Mouse (Mus musculus): ENCODE measurements around the gene Haus3. TPM values are rescaled to one million over a fixed set of nuclear protein-coding genes. Genes with fewer than 3 reads are reported as not detected.

Haus3 gene
- polyA plus RNA-seq, 1 experiment = 2.3 TPM

- Histone ChIP-seq H3K27ac (ENCODE audit: control insufficient read depth, insufficient read depth, low read depth, low read length) (no peak overlapping the region), H3K4me1 (ENCODE audit: control insufficient read depth, insufficient read depth, low read length) (0 out of 2 replicates have a peak, but pooled peaks cover 2% of the 10 kb centered on the region), H3K4me3 (ENCODE audit: control insufficient read depth, low read depth, low read length) (no peak overlapping the region), H3K36me3 (ENCODE audit: control insufficient read depth, insufficient read depth, low read length) (no peaks in the 10 kb centered on the region; the same call in 1 of the 2 replicates), H3K27me3 (ENCODE audit: control insufficient read depth, insufficient read depth, low read length) (no peaks in the 10 kb centered on the region)
- TF ChIP-seq POLR2A (IDR thresholded peaks at IDR 0.05; ENCODE audit: control insufficient read depth, low read depth, low read length) (no peak), CTCF (IDR thresholded peaks at IDR 0.05; ENCODE audit: control insufficient read depth, insufficient read depth, insufficient replicate concordance, low read depth, low read length) (no peak)
These were observed 8.5 kb upstream of the Haus3 start for GRCm38 (mm10) chr5:34177821-34178220.

- no peak for TF ChIP-seq POLR2A (IDR thresholded peaks at IDR 0.05; ENCODE audit: control insufficient read depth, low read depth, low read length)
- TF ChIP-seq CTCF (IDR thresholded peaks at IDR 0.05; ENCODE audit: control insufficient read depth, insufficient read depth, insufficient replicate concordance, low read depth, low read length) = no peak
- Histone ChIP-seq H3K4me1 (ENCODE audit: control insufficient read depth, insufficient read depth, low read length) (0 out of 2 replicates have a peak, but pooled peaks cover 2% of the 10 kb centered on the region), H3K27me3 (ENCODE audit: control insufficient read depth, insufficient read depth, low read length) (no peaks in the 10 kb centered on the region), H3K36me3 (ENCODE audit: control insufficient read depth, insufficient read depth, low read length) (no peaks in the 10 kb centered on the region; the same call in 1 of the 2 replicates), H3K4me3 (ENCODE audit: control insufficient read depth, low read depth, low read length) (no peak overlapping the region), H3K27ac (ENCODE audit: control insufficient read depth, insufficient read depth, low read depth, low read length) (no peak overlapping the region)
These were observed 7.8 kb upstream of the Haus3 start for GRCm38 (mm10) chr5:34177091-34177490.

- Histone ChIP-seq H3K27me3 (ENCODE audit: control insufficient read depth, insufficient read depth, low read length) (no peaks in the 10 kb centered on the region), H3K36me3 (ENCODE audit: control insufficient read depth, insufficient read depth, low read length) (no peaks in the 10 kb centered on the region), H3K27ac (ENCODE audit: control insufficient read depth, insufficient read depth, low read depth, low read length) (no peak overlapping the region), H3K4me1 (ENCODE audit: control insufficient read depth, insufficient read depth, low read length) (0 out of 2 replicates have a peak, but pooled peaks cover under 1% of the 10 kb centered on the region), H3K4me3 (ENCODE audit: control insufficient read depth, low read depth, low read length) (no peak overlapping the region)
- TF ChIP-seq POLR2A (IDR thresholded peaks at IDR 0.05; ENCODE audit: control insufficient read depth, low read depth, low read length) (peak; percentile 28; the same call in 1 of the 2 replicates), CTCF (IDR thresholded peaks at IDR 0.05; ENCODE audit: control insufficient read depth, insufficient read depth, insufficient replicate concordance, low read depth, low read length) (no peak)
These were observed 7.4 kb upstream of the Haus3 start for GRCm38 (mm10) chr5:34176691-34177090.

GRCm38 (mm10) chr5:34175403-34175694 lies 6.0 kb upstream of the Haus3 start:
- TF ChIP-seq CTCF (IDR thresholded peaks at IDR 0.05; ENCODE audit: control insufficient read depth, insufficient read depth, insufficient replicate concordance, low read depth, low read length) (no peak), POLR2A (IDR thresholded peaks at IDR 0.05; ENCODE audit: control insufficient read depth, low read depth, low read length) (no peak)
- Histone ChIP-seq H3K36me3 (ENCODE audit: control insufficient read depth, insufficient read depth, low read length) (no peaks in the 10 kb centered on the region), H3K4me3 (ENCODE audit: control insufficient read depth, low read depth, low read length) (no peak overlapping the region), H3K4me1 (ENCODE audit: control insufficient read depth, insufficient read depth, low read length) (peaks cover 6% of the 10 kb centered on the region), H3K27ac (ENCODE audit: control insufficient read depth, insufficient read depth, low read depth, low read length) (no peak overlapping the region), H3K27me3 (ENCODE audit: control insufficient read depth, insufficient read depth, low read length) (no peaks in the 10 kb centered on the region)

GRCm38 (mm10) chr5:34174550-34175402 lies 5.4 kb upstream of the Haus3 start:
- no peak overlapping the region for H3K27ac ChIP-seq (ENCODE audit: control insufficient read depth, insufficient read depth, low read depth, low read length)
- H3K36me3 ChIP-seq (ENCODE audit: control insufficient read depth, insufficient read depth, low read length) = no peaks in the 10 kb centered on the region
- no peaks in the 10 kb centered on the region for H3K27me3 ChIP-seq (ENCODE audit: control insufficient read depth, insufficient read depth, low read length)

GRCm38 (mm10) chr5:34174021-34174420 lies 4.7 kb upstream of the Haus3 start:
- no peak overlapping the region for H3K27ac ChIP-seq (ENCODE audit: control insufficient read depth, insufficient read depth, low read depth, low read length)
- no peaks in the 10 kb centered on the region for H3K36me3 ChIP-seq (ENCODE audit: control insufficient read depth, insufficient read depth, low read length)
- H3K4me3 ChIP-seq (ENCODE audit: control insufficient read depth, low read depth, low read length) = no peak overlapping the region
- no peak for TF ChIP-seq POLR2A (IDR thresholded peaks at IDR 0.05; ENCODE audit: control insufficient read depth, low read depth, low read length)
- TF ChIP-seq CTCF (IDR thresholded peaks at IDR 0.05; ENCODE audit: control insufficient read depth, insufficient read depth, insufficient replicate concordance, low read depth, low read length) = no peak
- H3K27me3 ChIP-seq (ENCODE audit: control insufficient read depth, insufficient read depth, low read length) = no peaks in the 10 kb centered on the region
- peaks cover 6% of the 10 kb centered on the region for H3K4me1 ChIP-seq (ENCODE audit: control insufficient read depth, insufficient read depth, low read length)

More at GRCm38 (mm10) chr5:34174550-34175402, 5.4 kb upstream of the Haus3 start:
- H3K4me1 ChIP-seq (ENCODE audit: control insufficient read depth, insufficient read depth, low read length) = peaks cover 6% of the 10 kb centered on the region
- no peak for TF ChIP-seq CTCF (IDR thresholded peaks at IDR 0.05; ENCODE audit: control insufficient read depth, insufficient read depth, insufficient replicate concordance, low read depth, low read length)
- H3K4me3 ChIP-seq (ENCODE audit: control insufficient read depth, low read depth, low read length) = no peak overlapping the region

GRCm38 (mm10) chr5:34170726-34171125 lies 1.4 kb upstream of the Haus3 start:
- Histone ChIP-seq H3K27me3 (ENCODE audit: control insufficient read depth, insufficient read depth, low read length) (no peaks in the 10 kb centered on the region), H3K36me3 (ENCODE audit: control insufficient read depth, insufficient read depth, low read length) (no peaks in the 10 kb centered on the region), H3K27ac (ENCODE audit: control insufficient read depth, insufficient read depth, low read depth, low read length) (peak overlapping the region; percentile 61; the same call in 1 of the 2 replicates), H3K4me3 (ENCODE audit: control insufficient read depth, low read depth, low read length) (no peak overlapping the region), H3K4me1 (ENCODE audit: control insufficient read depth, insufficient read depth, low read length) (peaks cover 6% of the 10 kb centered on the region)
- TF ChIP-seq CTCF (IDR thresholded peaks at IDR 0.05; ENCODE audit: control insufficient read depth, insufficient read depth, insufficient replicate concordance, low read depth, low read length) (no peak), POLR2A (IDR thresholded peaks at IDR 0.05; ENCODE audit: control insufficient read depth, low read depth, low read length) (no peak)
